Mouse (Mus musculus) lung, embryonic 16.5 days (tissue): Measurements from ENCODE around the gene Cd3eap. TPM values are rescaled to one million over a fixed set of nuclear protein-coding genes. Genes with fewer than 3 reads are reported as not detected.
A peak's percentile ranks its signal among the peaks of the same experiment; 100 is the strongest.

Source experiments
- ATAC-seq: fragments of 200-750 bp; cut with Nextera tagmentation; 2 replicates; pipeline ENCODE4 v1.8.0; 2017; ENCODE audit warnings: low read depth, mild to moderate bottlenecking, moderate library complexity
- H3K27ac ChIP-seq: fragments of 300-500 bp; sonication (generic); 2 replicates; pipeline ENCODE4 v1.5.1; 2014; ENCODE audit warnings: mild to moderate bottlenecking, control low read depth, low read length
- H3K27me3 ChIP-seq: fragments of 300-500 bp; sonication (generic); 2 replicates; pipeline ENCODE4 v1.6.1; 2014; ENCODE audit warnings: low read depth, low read length, mixed read lengths; ENCODE audit not compliant: control insufficient read depth, insufficient read depth
- H3K36me3 ChIP-seq: fragments of 300-500 bp; sonication (generic); 2 replicates; pipeline ENCODE4 v1.6.1; 2014; ENCODE audit warnings: low read length; ENCODE audit not compliant: control insufficient read depth, insufficient read depth
- H3K4me1 ChIP-seq: fragments of 300-500 bp; sonication (generic); replicated peaks from 2 replicates; pipeline ENCODE4 v1.6.1; 2014; ENCODE audit warnings: low read length, mixed read lengths; ENCODE audit not compliant: control insufficient read depth, insufficient read depth
- H3K4me2 ChIP-seq: fragments of 300-500 bp; sonication (generic); 2 replicates; pipeline ENCODE4 v1.6.1; 2014; ENCODE audit warnings: low read depth, low read length, control low read depth
- H3K4me3 ChIP-seq: fragments of 300-500 bp; sonication (generic); 2 replicates; pipeline ENCODE4 v1.5.1; 2014; ENCODE audit warnings: mild to moderate bottlenecking, low read length, control low read depth
- H3K9ac ChIP-seq: fragments of 300-500 bp; sonication (generic); 2 replicates; pipeline ENCODE4 v1.6.1; 2014; ENCODE audit warnings: low read length, control low read depth
- H3K9me3 ChIP-seq: fragments of 300-500 bp; sonication (generic); 2 replicates; pipeline ENCODE4 v1.6.1; 2016; ENCODE audit warnings: low read length; ENCODE audit not compliant: control insufficient read depth
- WGBS: fragments of 180-500 bp; shearing (Covaris S2); extraction: QIAGEN DNeasy Blood & Tissue Kit; methylation state at CpG from one replicate; pipeline ENCODE4 v1.1.7; 2014; 5-methylcytosine and 5-hydroxymethylcytosine counted together
- polyA plus RNA-seq: library from polyadenylated mRNA; unstranded; fragments of >200 nt; fragmentation: Nextera tagmentation; extraction: Ambion mirVana; gene quantifications from 2 replicates; pipeline ENCODE4 v1.2.1, GENCODE M21; 2015

Cd3eap gene
- polyA plus RNA-seq, 1 experiment from 2014 or later: 17.2 TPM

DNA sequence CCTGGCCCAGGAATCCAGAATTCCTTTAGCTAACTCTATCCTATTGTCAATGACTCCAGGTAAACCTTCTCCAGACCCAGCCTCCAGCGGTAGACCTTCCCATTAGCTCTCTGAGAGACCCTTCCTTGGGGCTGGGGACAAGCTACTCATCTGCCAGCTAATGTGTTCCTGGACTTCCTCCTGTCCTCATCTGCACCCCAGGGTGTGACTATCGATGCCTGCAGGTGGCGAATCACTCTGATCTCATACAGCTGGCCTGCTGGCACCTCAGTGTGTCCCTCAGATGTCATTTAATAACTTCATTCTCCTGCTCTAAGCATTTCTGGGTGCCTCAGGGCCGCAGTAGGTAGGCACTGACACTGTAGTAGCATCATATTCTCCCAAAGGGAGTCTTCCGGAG lies 31.5 kb downstream of the Cd3eap start:
- WGBS: 74% methylated on average over 5 of the region's 5 CpGs
- H3K27me3 ChIP-seq: no peaks in the 10 kb centered on the region

DNA sequence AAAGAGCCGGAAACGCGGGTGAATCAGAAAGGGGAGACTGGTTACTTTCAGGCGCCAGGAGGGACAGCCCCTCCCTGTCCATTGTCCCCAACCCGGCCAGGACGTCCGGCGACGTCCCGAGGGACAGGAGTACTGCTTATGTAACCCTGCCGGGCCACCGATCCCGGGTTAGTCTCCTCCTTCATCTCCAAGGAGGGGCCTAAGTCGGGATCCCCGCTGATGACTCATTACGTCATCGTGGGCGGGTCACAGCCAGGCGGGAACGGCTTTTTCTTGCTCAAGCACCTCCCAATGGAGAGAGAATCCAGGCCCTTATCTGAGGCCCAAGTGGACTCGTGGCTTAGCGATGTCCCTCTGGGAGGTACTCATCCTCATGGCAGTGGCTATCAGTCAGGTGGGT lies 32.2 kb downstream of the Cd3eap start:
- H3K27me3 ChIP-seq: no peaks in the 10 kb centered on the region; the same call in 1 of the 2 replicates
- peak overlapping the region; percentile 38 for H3K4me3 ChIP-seq
- no peaks in the 10 kb centered on the region for H3K36me3 ChIP-seq
- peak overlapping the region; percentile 59 for H3K9ac ChIP-seq
- peak overlapping the region; percentile 84 for H3K4me2 ChIP-seq
- H3K9me3 ChIP-seq: no peaks in the 10 kb centered on the region
- H3K27ac ChIP-seq: peak overlapping the region; percentile 88
- 0% methylated on average over 22 of the region's 22 CpGs for WGBS
- H3K4me1 ChIP-seq: peaks cover 14% of the 10 kb centered on the region
- peak; percentile 84 for ATAC-seq

More for the DNA sequence above, 31.5 kb downstream of the Cd3eap start:
- Histone ChIP-seq H3K4me2 (peak overlapping the region; percentile 84), H3K9ac (peak overlapping the region; percentile 59), H3K36me3 (no peaks in the 10 kb centered on the region), H3K4me3 (no peak overlapping the region), H3K27ac (peak overlapping the region; percentile 88), H3K9me3 (no peaks in the 10 kb centered on the region), H3K4me1 (peaks cover 14% of the 10 kb centered on the region)
- no peak for ATAC-seq

DNA sequence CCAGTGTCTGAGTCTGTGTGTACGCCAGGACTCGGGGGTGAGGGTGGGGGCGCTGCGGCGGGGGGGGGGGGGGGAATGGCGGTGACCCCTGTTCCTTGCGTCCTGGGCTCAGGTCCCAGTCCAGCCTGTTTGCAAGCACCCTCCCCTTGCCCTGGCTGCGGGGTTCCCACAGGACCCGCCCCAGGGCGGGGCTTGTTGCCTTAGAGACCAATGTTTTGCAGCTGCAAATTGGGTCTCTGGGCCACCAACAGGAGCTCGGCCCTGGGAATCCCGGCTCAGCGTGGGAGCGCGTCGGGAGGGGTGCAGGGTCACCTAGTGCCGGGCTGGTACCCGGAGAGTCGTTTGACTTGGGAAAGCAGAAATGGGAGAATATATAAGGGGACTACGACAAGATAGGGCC lies 32.9 kb downstream of the Cd3eap start:
- Histone ChIP-seq H3K9ac (peak overlapping the region; percentile 59), H3K27ac (peak overlapping the region; percentile 88), H3K4me3 (peak overlapping the region; percentile 38), H3K27me3 (no peaks in the 10 kb centered on the region; the same call in 1 of the 2 replicates), H3K4me2 (peak overlapping the region; percentile 84), H3K9me3 (no peaks in the 10 kb centered on the region), H3K36me3 (no peaks in the 10 kb centered on the region), H3K4me1 (peaks cover 14% of the 10 kb centered on the region)
- peak; percentile 84 for ATAC-seq
- under 1% methylated on average over 20 of the region's 20 CpGs for WGBS

DNA sequence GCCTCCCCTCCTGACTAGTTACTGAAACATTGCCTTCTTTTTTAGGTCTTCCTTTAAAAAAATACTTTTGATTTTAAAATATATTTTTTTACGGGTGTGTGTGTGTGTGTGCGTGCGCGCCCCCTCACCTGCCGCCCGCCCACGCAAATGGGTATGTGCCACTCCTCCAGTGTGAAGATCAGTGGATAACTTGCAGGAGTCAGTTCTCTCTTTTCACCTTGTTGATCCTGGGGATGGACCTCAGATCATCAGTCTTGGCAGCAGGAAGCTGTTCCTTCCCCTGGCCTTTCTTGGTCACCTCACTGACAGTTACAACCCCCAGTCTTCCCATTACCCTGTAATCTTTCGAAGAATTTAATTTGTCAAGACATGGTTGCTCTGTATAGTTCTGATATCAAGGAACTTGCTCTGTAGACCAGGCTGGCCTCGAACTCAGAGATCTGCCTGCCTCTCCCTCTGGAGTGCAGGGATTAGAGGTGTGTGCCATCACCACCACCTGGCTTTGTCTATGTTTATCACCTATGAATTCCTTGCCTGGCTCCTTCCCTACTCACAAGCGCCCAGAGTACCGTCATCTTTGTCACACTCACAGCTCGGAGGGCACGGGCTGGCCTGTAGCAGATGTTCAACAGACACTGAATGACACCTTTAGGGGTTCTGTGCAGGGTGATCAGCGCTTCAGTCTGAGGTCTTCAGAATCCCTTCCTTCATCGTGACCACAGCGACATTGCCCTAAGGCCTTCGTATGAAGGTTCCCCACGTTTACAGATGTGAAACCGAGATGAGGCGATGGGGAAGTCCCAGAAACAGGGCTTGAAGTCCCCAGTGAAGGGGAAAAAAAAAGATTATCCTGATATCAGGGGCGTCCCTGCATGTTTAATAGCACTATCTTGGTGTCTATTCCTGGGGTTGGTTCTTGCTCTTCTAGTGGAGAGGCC lies 33.8 kb downstream of the Cd3eap start:
- Histone ChIP-seq H3K4me3 (no peak overlapping the region; the same call in 1 of the 2 replicates), H3K9ac (no peak overlapping the region; the same call in 1 of the 2 replicates), H3K9me3 (no peaks in the 10 kb centered on the region), H3K4me1 (peaks cover 15% of the 10 kb centered on the region), H3K27ac (no peak overlapping the region), H3K4me2 (no peak overlapping the region), H3K27me3 (no peaks in the 10 kb centered on the region; the same call in 1 of the 2 replicates), H3K36me3 (no peaks in the 10 kb centered on the region)
- ATAC-seq: no peak
- 65% methylated on average over 21 of the region's 21 CpGs for WGBS

DNA sequence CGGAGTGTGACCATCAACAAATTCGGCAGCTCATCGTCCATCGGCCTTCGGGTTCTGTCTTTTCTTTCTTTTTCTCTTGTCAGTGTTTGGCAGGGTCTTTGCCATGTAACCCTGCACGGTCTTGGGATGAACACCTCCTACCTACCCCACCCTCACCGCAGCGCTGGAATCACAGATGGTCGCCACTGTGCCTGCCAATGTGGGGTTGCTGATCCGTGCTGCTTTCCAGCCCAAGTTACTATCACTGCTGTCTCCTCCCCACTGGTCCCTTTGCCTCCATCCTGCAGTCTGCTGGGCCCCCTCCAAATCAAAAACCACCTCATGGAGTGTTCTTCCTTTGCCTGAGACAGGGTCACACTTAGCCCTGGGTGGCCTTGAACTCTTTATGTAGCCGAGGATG lies 35.1 kb downstream of the Cd3eap start:
- H3K9me3 ChIP-seq: no peaks in the 10 kb centered on the region
- H3K27me3 ChIP-seq: no peaks in the 10 kb centered on the region; the same call in 1 of the 2 replicates
- ATAC-seq: no peak
- H3K4me1 ChIP-seq: peaks cover 23% of the 10 kb centered on the region
- no peak overlapping the region for H3K4me2 ChIP-seq
- no peak overlapping the region for H3K4me3 ChIP-seq
- no peaks in the 10 kb centered on the region for H3K36me3 ChIP-seq
- 87% methylated on average over 11 of the region's 11 CpGs for WGBS
- no peak overlapping the region for H3K27ac ChIP-seq
- no peak overlapping the region for H3K9ac ChIP-seq

DNA sequence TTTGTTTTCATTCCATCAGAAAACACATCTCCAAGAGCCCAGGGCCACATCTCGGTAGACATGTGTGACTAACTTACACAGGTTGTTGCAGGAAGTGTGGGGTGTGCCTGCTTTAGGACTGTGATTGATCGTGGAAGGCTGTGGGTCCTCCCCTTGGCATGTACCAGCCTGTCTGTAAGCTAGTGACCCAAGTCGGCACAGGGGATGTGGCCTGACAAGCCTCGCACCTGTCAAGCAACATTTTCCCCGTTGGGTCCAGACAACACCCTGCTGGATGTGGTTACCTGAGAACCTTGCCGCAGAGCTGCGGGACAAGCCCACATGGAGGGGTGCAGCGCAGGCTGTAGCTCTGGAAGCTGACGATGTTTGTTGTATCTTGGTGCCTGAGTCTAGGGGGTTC lies 36.8 kb downstream of the Cd3eap start:
- no peaks in the 10 kb centered on the region for H3K36me3 ChIP-seq
- no peaks in the 10 kb centered on the region for H3K9me3 ChIP-seq
- WGBS: 29% methylated on average over 9 of the region's 9 CpGs
- no peak overlapping the region for H3K4me2 ChIP-seq
- no peak overlapping the region for H3K27ac ChIP-seq
- no peak for ATAC-seq
- no peak overlapping the region for H3K4me3 ChIP-seq
- H3K27me3 ChIP-seq: no peaks in the 10 kb centered on the region; the same call in 1 of the 2 replicates
- peaks cover 22% of the 10 kb centered on the region for H3K4me1 ChIP-seq
- H3K9ac ChIP-seq: no peak overlapping the region

DNA sequence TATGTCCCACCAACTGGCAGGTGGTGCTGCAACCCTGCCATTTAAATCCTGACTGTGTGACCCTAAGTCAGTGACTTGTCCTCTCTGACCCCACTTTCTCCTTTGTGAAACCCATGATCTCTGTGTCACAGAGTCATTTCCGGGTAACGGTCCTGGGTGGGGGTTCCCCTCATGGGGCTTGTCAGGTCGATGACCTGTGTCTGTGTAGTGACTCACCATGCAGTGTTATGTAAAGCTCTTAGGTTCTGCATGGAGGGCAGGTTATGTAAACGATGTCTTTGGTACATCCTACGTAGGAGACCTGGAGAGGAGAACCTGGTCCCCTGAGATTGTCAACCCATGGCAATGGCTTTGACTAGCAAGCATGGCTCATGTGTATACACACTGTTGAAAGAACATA lies 37.8 kb downstream of the Cd3eap start:
- Histone ChIP-seq H3K4me1 (peaks cover 13% of the 10 kb centered on the region), H3K27ac (no peak overlapping the region), H3K9ac (no peak overlapping the region), H3K4me2 (no peak overlapping the region), H3K9me3 (no peaks in the 10 kb centered on the region), H3K4me3 (no peak overlapping the region), H3K27me3 (no peaks in the 10 kb centered on the region; the same call in 1 of the 2 replicates), H3K36me3 (no peaks in the 10 kb centered on the region)
- WGBS: 37% methylated on average over 5 of the region's 5 CpGs
- ATAC-seq: no peak

DNA sequence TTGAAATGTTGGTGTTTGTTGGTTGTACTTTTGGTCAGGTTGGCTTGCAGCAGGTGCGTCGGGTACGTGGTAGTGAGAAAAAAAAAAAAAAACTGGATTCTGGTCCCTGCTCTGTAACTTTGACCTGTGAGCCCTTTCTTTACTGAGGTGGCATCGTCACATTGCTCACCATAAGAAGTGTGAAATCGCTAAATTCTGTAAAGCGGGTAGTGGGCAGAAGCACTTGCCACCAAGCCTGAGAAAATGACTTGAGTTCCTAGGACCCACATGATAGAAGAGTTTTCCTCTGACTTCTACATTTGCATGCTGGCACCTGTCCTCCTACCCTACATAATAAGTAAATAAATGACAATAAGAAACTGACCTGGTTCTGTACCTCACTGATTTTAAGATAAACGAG lies 38.6 kb downstream of the Cd3eap start:
- no peaks in the 10 kb centered on the region for H3K36me3 ChIP-seq
- ATAC-seq: no peak
- H3K9me3 ChIP-seq: no peaks in the 10 kb centered on the region
- no peaks in the 10 kb centered on the region; the same call in 1 of the 2 replicates for H3K27me3 ChIP-seq
- H3K4me3 ChIP-seq: peak overlapping the region; percentile 52; the same call in 1 of the 2 replicates
- H3K27ac ChIP-seq: no peak overlapping the region
- H3K4me2 ChIP-seq: peak overlapping the region; percentile 75; the same call in 1 of the 2 replicates
- no peak overlapping the region for H3K9ac ChIP-seq
- 36% methylated on average over 7 of the region's 7 CpGs for WGBS
- peaks cover 8% of the 10 kb centered on the region for H3K4me1 ChIP-seq

DNA sequence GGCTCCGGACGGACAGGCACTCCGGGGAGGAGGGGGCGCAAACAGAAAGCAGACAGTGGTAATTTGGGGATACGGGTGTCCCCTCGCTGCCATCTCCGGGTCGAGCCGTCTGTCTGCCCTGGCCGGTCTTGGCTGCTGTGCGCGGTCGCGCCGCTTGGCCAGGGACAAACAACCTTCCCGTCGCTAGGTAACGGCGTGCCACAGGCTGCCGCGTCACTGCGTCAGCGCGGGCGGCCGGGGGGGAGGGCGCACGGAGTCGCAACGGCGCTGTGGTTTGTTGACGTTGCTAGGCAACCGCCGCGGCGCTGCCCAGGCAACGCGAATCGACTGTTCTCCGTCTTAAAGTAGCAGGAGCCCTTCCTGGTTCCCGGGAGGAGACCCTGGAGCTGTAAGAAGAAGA lies 39.4 kb downstream of the Cd3eap start:
- ATAC-seq: peak; percentile 96
- peaks cover 8% of the 10 kb centered on the region; the same call in 1 of the 2 replicates for H3K4me1 ChIP-seq
- peak overlapping the region; percentile 52 for H3K4me3 ChIP-seq
- no peaks in the 10 kb centered on the region; the same call in 1 of the 2 replicates for H3K27me3 ChIP-seq
- no peaks in the 10 kb centered on the region for H3K9me3 ChIP-seq
- H3K36me3 ChIP-seq: no peaks in the 10 kb centered on the region
- H3K4me2 ChIP-seq: peak overlapping the region; percentile 75
- under 1% methylated on average over 41 of the region's 41 CpGs for WGBS
- peak overlapping the region; percentile 58 for H3K9ac ChIP-seq
- 0 out of 2 replicates have a peak overlapping the region, but pooled peaks have one; percentile 3 for H3K27ac ChIP-seq
